Mouse (Mus musculus): ENCODE measurements at regions not wholly inside any gene's neighbourhood (a gene's known extent, or its start where the extent isn't known, plus 50 kb on each side); places are given as distances from the start of the nearest gene placed in this dataset.

- H3K4me3 ChIP-seq (replicated peaks): no peak overlapping the region
- H3K27me3 ChIP-seq (replicated peaks): no peaks in the 10 kb centered on the region
- no peaks in the 10 kb centered on the region for H3K36me3 ChIP-seq
- no peaks in the 10 kb centered on the region for H3K9me3 ChIP-seq
- no peak overlapping the region for H3K9ac ChIP-seq
- H3K4me2 ChIP-seq: no peak overlapping the region
- no peak overlapping the region for H3K27ac ChIP-seq
- no peaks in the 10 kb centered on the region for H3K4me1 ChIP-seq
- ATAC-seq (ENCODE audit: insufficient read depth, low FRiP score, low read depth): no peak
- WGBS: 82% methylated on average over 1 of the region's 1 CpGs
Observed at GRCm38 (mm10) chr14:101067082-101067481, 133.0 kb downstream of the Prr30 start.

DNA sequence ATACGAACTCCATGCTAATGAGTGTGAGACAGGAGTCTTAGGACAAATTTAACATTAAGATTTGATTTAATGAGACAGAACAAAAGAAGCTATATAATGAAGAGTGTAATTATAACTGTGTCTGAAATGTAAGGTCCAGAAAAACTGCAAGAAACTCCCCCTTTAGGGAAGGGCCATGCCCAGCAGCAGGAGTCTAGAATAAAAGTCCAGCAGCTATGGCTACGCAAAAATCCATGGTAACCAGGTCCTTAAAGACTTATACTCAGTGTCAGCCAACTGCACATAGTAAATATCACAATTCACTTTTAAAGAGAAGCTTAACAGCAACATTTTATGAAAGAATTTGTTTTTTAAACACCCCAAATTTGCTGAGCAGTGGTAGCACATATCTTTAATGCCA, 143.3 kb downstream of the Prr30 start:
- no peaks in the 10 kb centered on the region for H3K9me3 ChIP-seq
- H3K4me3 ChIP-seq (replicated peaks): no peak overlapping the region
- H3K27ac ChIP-seq: no peak overlapping the region
- no peak for ATAC-seq (ENCODE audit: insufficient read depth, low FRiP score, low read depth)
- H3K4me2 ChIP-seq: no peak overlapping the region
- H3K27me3 ChIP-seq (replicated peaks): no peaks in the 10 kb centered on the region
- H3K9ac ChIP-seq: no peak overlapping the region
- no peaks in the 10 kb centered on the region for H3K4me1 ChIP-seq
- H3K36me3 ChIP-seq: no peaks in the 10 kb centered on the region
- WGBS: 89% methylated on average over 2 of the region's 2 CpGs

GRCm38 (mm10) chr14:101055915-101056314, 144.2 kb downstream of the Prr30 start:
- Histone ChIP-seq H3K27me3 (replicated peaks) (no peaks in the 10 kb centered on the region), H3K9ac (no peak overlapping the region), H3K9me3 (no peaks in the 10 kb centered on the region), H3K4me2 (no peak overlapping the region), H3K36me3 (no peaks in the 10 kb centered on the region), H3K27ac (no peak overlapping the region), H3K4me1 (no peaks in the 10 kb centered on the region), H3K4me3 (replicated peaks) (no peak overlapping the region)
- whole genome bisulfite sequencing: 17% methylated on average over 3 of the region's 3 CpGs
- no peak for ATAC-seq (ENCODE audit: insufficient read depth, low FRiP score, low read depth)

GRCm38 (mm10) chr14:101054786-101055185, 145.3 kb downstream of the Prr30 start:
- H3K27me3 ChIP-seq (replicated peaks): no peaks in the 10 kb centered on the region
- no peaks in the 10 kb centered on the region for H3K9me3 ChIP-seq
- no peaks in the 10 kb centered on the region for H3K4me1 ChIP-seq
- no peak overlapping the region for H3K9ac ChIP-seq
- no peak overlapping the region for H3K4me2 ChIP-seq
- ATAC-seq (ENCODE audit: insufficient read depth, low FRiP score, low read depth): no peak
- WGBS: 68% methylated on average over 4 of the region's 4 CpGs
- no peak overlapping the region for H3K4me3 ChIP-seq (replicated peaks)
- H3K36me3 ChIP-seq: no peaks in the 10 kb centered on the region
- no peak overlapping the region for H3K27ac ChIP-seq

DNA sequence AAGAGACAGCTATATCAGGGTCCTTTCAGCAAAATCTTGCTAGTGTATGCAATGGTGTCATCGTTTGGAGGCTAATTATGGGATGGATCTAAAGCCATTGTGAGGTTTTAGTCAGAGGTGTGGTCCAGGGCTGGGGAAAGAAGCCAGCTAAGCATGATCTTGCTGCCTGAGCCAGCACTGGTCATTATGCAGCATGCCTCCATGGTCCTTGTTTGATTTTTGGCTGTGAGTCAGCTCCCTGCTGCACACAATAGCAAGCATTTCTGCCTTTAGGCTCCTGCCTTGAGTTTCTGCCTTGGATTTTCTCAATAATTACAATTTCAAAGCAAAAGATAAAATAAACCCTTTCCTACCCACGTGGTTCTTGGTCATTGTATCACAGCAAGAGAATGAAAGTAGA, 147.4 kb downstream of the Prr30 start:
- Histone ChIP-seq H3K9ac (no peak overlapping the region), H3K27me3 (replicated peaks) (no peaks in the 10 kb centered on the region), H3K4me3 (replicated peaks) (no peak overlapping the region), H3K4me2 (no peak overlapping the region), H3K4me1 (no peaks in the 10 kb centered on the region), H3K9me3 (no peaks in the 10 kb centered on the region), H3K36me3 (no peaks in the 10 kb centered on the region), H3K27ac (no peak overlapping the region)
- ATAC-seq (ENCODE audit: insufficient read depth, low FRiP score, low read depth): no peak
- WGBS: 73% methylated on average over 2 of the region's 2 CpGs

- Histone ChIP-seq H3K9me3 (no peaks in the 10 kb centered on the region), H3K27ac (no peak overlapping the region), H3K4me3 (replicated peaks) (no peak overlapping the region), H3K9ac (no peak overlapping the region), H3K4me1 (no peaks in the 10 kb centered on the region), H3K27me3 (replicated peaks) (no peaks in the 10 kb centered on the region), H3K4me2 (no peak overlapping the region), H3K36me3 (no peaks in the 10 kb centered on the region)
- WGBS: 66% methylated on average over 2 of the region's 2 CpGs
- no peak for ATAC-seq (ENCODE audit: insufficient read depth, low FRiP score, low read depth)
Observed at GRCm38 (mm10) chr14:101050212-101050611, 149.9 kb downstream of the Prr30 start.

DNA sequence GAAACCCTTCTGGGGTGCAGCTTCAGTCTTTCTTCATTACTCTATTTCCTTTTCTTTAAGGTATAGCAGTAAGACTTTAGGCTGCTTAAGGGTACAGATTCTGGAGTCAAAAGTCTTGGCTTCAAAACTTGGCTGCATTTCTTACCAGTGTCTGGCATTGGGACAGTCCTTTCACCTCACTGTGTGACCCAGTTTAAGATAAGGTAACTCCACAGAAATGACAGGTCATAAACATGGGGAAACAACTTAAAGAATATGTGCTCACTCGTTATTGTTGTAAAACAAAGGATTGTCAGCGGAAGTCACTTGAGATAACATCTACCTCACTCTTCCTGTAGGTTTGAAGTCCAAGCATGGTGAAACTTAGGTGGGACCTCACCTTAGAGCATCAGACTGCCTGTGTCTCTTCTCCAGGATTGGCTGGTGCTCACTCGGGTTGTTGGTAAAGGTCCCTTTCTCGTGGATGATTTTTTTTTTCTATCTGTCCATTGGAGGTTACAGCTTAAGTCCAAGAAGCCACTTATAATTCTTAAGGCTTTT, 150.4 kb downstream of the Prr30 start:
- Histone ChIP-seq H3K4me3 (replicated peaks) (no peak overlapping the region), H3K9ac (no peak overlapping the region), H3K4me2 (no peak overlapping the region), H3K36me3 (no peaks in the 10 kb centered on the region), H3K27ac (no peak overlapping the region), H3K27me3 (replicated peaks) (no peaks in the 10 kb centered on the region), H3K4me1 (no peaks in the 10 kb centered on the region), H3K9me3 (no peaks in the 10 kb centered on the region)
- no peak for ATAC-seq (ENCODE audit: insufficient read depth, low FRiP score, low read depth)
- WGBS: 76% methylated on average over 4 of the region's 4 CpGs

GRCm38 (mm10) chr14:101043494-101043893, 156.6 kb downstream of the Prr30 start:
- 59% methylated on average over 4 of the region's 4 CpGs for WGBS
- H3K4me2 ChIP-seq: no peak overlapping the region
- no peaks in the 10 kb centered on the region for H3K9me3 ChIP-seq
- no peaks in the 10 kb centered on the region for H3K36me3 ChIP-seq
- H3K9ac ChIP-seq: no peak overlapping the region
- no peak overlapping the region for H3K27ac ChIP-seq
- no peak overlapping the region for H3K4me3 ChIP-seq (replicated peaks)
- no peaks in the 10 kb centered on the region for H3K4me1 ChIP-seq
- ATAC-seq (ENCODE audit: insufficient read depth, low FRiP score, low read depth): no peak
- H3K27me3 ChIP-seq (replicated peaks): no peaks in the 10 kb centered on the region

DNA sequence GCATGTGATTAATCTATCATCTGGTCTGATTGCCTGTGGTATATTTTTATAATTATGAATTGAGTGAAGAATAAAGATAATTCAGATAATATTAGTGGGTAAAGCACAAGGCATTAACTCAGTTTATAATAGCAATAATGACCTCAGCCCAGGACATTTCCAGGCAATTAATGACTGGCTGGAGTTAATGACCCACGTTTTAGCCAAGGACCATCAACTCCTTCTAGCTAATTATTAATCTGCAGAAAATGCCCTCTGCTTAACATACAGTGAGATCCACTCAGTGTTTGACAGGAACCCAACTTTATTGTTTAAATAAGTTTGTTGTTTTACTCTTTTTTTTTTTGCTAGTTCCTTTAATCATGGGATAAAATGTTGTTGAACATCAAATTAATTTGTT, 199.1 kb downstream of the Prr30 start:
- Histone ChIP-seq H3K36me3 (no peaks in the 10 kb centered on the region), H3K4me1 (no peaks in the 10 kb centered on the region), H3K9me3 (no peaks in the 10 kb centered on the region), H3K4me3 (replicated peaks) (no peak overlapping the region), H3K9ac (no peak overlapping the region), H3K27me3 (replicated peaks) (no peaks in the 10 kb centered on the region), H3K4me2 (no peak overlapping the region), H3K27ac (no peak overlapping the region)
- ATAC-seq (ENCODE audit: insufficient read depth, low FRiP score, low read depth): no peak
- WGBS: 35% methylated on average over 1 of the region's 1 CpGs

- no peaks in the 10 kb centered on the region for H3K9me3 ChIP-seq
- H3K27me3 ChIP-seq (replicated peaks): no peaks in the 10 kb centered on the region
- no peak for ATAC-seq (ENCODE audit: insufficient read depth, low FRiP score, low read depth)
- WGBS: 93% methylated on average over 5 of the region's 5 CpGs
- no peak overlapping the region for H3K27ac ChIP-seq
- no peaks in the 10 kb centered on the region for H3K36me3 ChIP-seq
- H3K4me3 ChIP-seq (replicated peaks): no peak overlapping the region
- no peak overlapping the region for H3K4me2 ChIP-seq
- no peak overlapping the region for H3K9ac ChIP-seq
- H3K4me1 ChIP-seq: no peaks in the 10 kb centered on the region
Observed at GRCm38 (mm10) chr14:100980754-100981153, 219.4 kb downstream of the Prr30 start.

DNA sequence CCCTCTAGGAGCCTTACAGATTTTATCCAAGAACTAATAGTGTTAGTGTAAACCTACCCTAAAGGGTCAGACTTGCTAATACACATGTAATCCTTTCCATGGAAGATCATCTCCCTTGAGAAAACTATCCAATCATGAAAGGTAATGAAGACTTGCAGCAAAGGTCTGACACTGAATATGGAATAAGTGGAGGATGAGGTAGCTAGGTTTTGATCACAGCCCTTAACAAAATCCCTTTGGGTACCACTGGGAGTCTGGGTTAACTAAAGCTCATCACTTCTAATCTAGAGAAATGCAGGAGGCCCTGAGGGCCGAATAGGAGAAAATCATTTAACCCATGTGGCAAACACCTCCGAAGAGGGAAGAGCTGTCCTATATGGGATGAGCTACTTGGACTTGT, 221.6 kb downstream of the Prr30 start:
- ATAC-seq (ENCODE audit: insufficient read depth, low FRiP score, low read depth): no peak
- Histone ChIP-seq H3K27ac (no peak overlapping the region), H3K9me3 (no peaks in the 10 kb centered on the region), H3K4me1 (no peaks in the 10 kb centered on the region), H3K4me3 (replicated peaks) (no peak overlapping the region), H3K27me3 (replicated peaks) (no peaks in the 10 kb centered on the region), H3K36me3 (no peaks in the 10 kb centered on the region), H3K9ac (no peak overlapping the region), H3K4me2 (no peak overlapping the region)
- WGBS: 80% methylated on average over 2 of the region's 2 CpGs

DNA sequence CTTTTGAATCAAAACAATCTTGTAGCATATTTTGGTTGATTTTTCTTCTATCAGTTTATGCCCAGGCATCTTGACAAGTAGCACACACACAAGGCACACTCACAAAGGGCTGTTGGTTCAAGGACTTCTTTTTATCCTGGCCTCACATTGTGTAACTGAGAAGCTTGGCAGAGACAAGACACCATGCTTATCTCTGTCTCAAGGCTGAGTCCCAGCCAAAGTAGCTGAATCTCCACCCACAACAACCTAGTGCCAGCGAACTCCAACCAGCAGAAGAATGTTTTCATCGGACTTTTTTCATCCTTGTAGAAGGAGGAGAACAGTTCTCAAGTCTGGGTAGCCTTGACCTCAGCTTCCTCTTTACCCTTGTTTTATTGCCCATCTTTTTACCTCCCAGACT, 229.2 kb downstream of the Prr30 start:
- H3K4me2 ChIP-seq: no peak overlapping the region
- no peaks in the 10 kb centered on the region for H3K36me3 ChIP-seq
- no peak for ATAC-seq (ENCODE audit: insufficient read depth, low FRiP score, low read depth)
- no peak overlapping the region for H3K27ac ChIP-seq
- no peak overlapping the region for H3K4me3 ChIP-seq (replicated peaks)
- H3K4me1 ChIP-seq: no peaks in the 10 kb centered on the region
- no peaks in the 10 kb centered on the region for H3K27me3 ChIP-seq (replicated peaks)
- no peak overlapping the region for H3K9ac ChIP-seq
- 79% methylated on average over 2 of the region's 2 CpGs for WGBS
- no peaks in the 10 kb centered on the region for H3K9me3 ChIP-seq

DNA sequence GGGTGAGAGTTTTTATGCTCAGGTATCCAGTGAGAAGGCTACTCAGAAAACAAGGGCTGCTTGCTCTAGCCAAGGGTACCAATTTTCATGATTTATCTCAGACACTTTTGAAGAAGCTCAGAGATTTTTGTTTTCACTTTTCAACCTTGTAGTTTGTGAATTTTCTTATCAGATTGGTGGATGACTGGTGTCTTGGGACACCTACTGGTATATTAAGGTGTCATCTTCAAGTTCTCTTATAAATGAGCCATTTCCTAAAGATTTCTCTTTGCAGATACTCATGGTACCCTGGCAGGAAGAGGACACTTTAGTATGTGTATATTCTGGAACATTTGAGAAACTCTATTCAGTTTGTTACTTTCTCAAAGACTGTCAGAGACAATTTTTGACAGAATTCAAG, 239.9 kb downstream of the Prr30 start:
- Histone ChIP-seq H3K36me3 (no peaks in the 10 kb centered on the region), H3K9ac (no peak overlapping the region), H3K4me2 (no peak overlapping the region), H3K27ac (no peak overlapping the region), H3K9me3 (no peaks in the 10 kb centered on the region), H3K4me1 (no peaks in the 10 kb centered on the region), H3K4me3 (replicated peaks) (no peak overlapping the region), H3K27me3 (replicated peaks) (no peaks in the 10 kb centered on the region)
- ATAC-seq (ENCODE audit: insufficient read depth, low FRiP score, low read depth): no peak
